Comparison of ENCODE assay signal across 22 mouse cellular contexts in genomic region chr7:122600856-122601255, GRCm38 (mm10).
A peak's percentile ranks its signal among the peaks of the same experiment; 100 is the strongest.
DNase-seq lines count a peak whose midpoint lies in the region; ATAC-seq and TF ChIP-seq lines count a peak whose summit lies in the region.
"Had no signal": no experiment of that assay in that cellular context is flagged by ENCODE, and none has a peak within 500 bp of the region (broad histone marks: within the 10 kb centered on the region; RNA-seq: fewer than 3 reads in every experiment).

No protein-coding gene starts in this region.

- no peaks in the 10 kb centered on the region for H3K27me3 ChIP-seq in forebrain, embryonic 14.5 days (replicated peaks; ENCODE audit: control insufficient read depth, insufficient read depth, low read length)
- H3K27me3 ChIP-seq in forebrain, embryonic 16.5 days (replicated peaks; ENCODE audit: control insufficient read depth, insufficient read depth, low read length), result no peaks in the 10 kb centered on the region
- H3K27me3 ChIP-seq in midbrain, embryonic 13.5 days, result no peaks in the 10 kb centered on the region
- no peaks in the 10 kb centered on the region for H3K27me3 ChIP-seq in midbrain, embryonic 11.5 days (ENCODE audit: control insufficient read depth, insufficient read depth, low read length)
- H3K27me3 ChIP-seq: heart, embryonic 12.5 days; kidney, embryonic 15.5 days; liver, embryonic 13.5 days; midbrain, embryonic 12.5 days; stomach, embryonic 15.5 days had no signal

- no peaks in the 10 kb centered on the region for H3K9me3 ChIP-seq in forebrain, embryonic 14.5 days (replicated peaks; ENCODE audit: control insufficient read depth, low read length)
- no peaks in the 10 kb centered on the region for H3K9me3 ChIP-seq in forebrain, embryonic 16.5 days (ENCODE audit: control insufficient read depth, low read length)
- no peaks in the 10 kb centered on the region for H3K9me3 ChIP-seq in midbrain, embryonic 13.5 days
- no peaks in the 10 kb centered on the region for H3K9me3 ChIP-seq in midbrain, embryonic 11.5 days (ENCODE audit: control insufficient read depth, low read length)
- H3K9me3 ChIP-seq: heart, embryonic 12.5 days; kidney, embryonic 15.5 days; liver, embryonic 13.5 days; midbrain, embryonic 12.5 days; stomach, embryonic 15.5 days had no signal

- no peak overlapping the region for H3K27ac ChIP-seq in forebrain, embryonic 14.5 days (ENCODE audit: low read depth, low read length)
- no peak overlapping the region for H3K27ac ChIP-seq in forebrain, embryonic 16.5 days (ENCODE audit: low read length)
- H3K27ac ChIP-seq in midbrain, embryonic 13.5 days, result 0 out of 2 replicates have a peak overlapping the region, but pooled peaks have one; percentile 11
- no peak overlapping the region for H3K27ac ChIP-seq in midbrain, embryonic 11.5 days (ENCODE audit: low read depth, low read length)
- H3K27ac ChIP-seq: kidney, embryonic 15.5 days; liver, embryonic 13.5 days; midbrain, embryonic 12.5 days; stomach, embryonic 15.5 days had no signal

- no peak for TF ChIP-seq CTCF in brain, embryonic 14.5 days (IDR thresholded peaks at IDR 0.05; ENCODE audit: borderline replicate concordance, extremely low read depth, insufficient read depth, insufficient read length)

- no peak overlapping the region for H3K9ac ChIP-seq in forebrain, embryonic 14.5 days (ENCODE audit: low read length)
- no peak overlapping the region for H3K9ac ChIP-seq in forebrain, embryonic 16.5 days (replicated peaks; ENCODE audit: low read depth, low read length)
- no peak overlapping the region for H3K9ac ChIP-seq in midbrain, embryonic 13.5 days (replicated peaks)
- H3K9ac ChIP-seq in midbrain, embryonic 11.5 days (ENCODE audit: low read length), result no peak overlapping the region
- H3K9ac ChIP-seq: heart, embryonic 12.5 days; kidney, embryonic 15.5 days; liver, embryonic 13.5 days; lung, embryonic 14.5 days; midbrain, embryonic 12.5 days; stomach, embryonic 15.5 days had no signal

- H3K4me3 ChIP-seq in forebrain, embryonic 14.5 days (ENCODE audit: low read depth, low read length), result no peak overlapping the region
- H3K4me3 ChIP-seq in forebrain, embryonic 16.5 days (replicated peaks; ENCODE audit: low read length), result no peak overlapping the region
- H3K4me3 ChIP-seq in midbrain, embryonic 13.5 days (replicated peaks), result no peak overlapping the region
- H3K4me3 ChIP-seq in midbrain, embryonic 11.5 days (ENCODE audit: low read depth, low read length), result no peak overlapping the region
- H3K4me3 ChIP-seq: heart, embryonic 12.5 days; kidney, embryonic 15.5 days; liver, embryonic 13.5 days; midbrain, embryonic 12.5 days; myocyte; stomach, embryonic 15.5 days had no signal

- no peaks in the 10 kb centered on the region for H3K4me1 ChIP-seq in forebrain, embryonic 14.5 days (ENCODE audit: control insufficient read depth, insufficient read depth, low read length)
- no peaks in the 10 kb centered on the region for H3K4me1 ChIP-seq in forebrain, embryonic 16.5 days (replicated peaks; ENCODE audit: control insufficient read depth, insufficient read depth, low read length)
- peaks cover 12% of the 10 kb centered on the region for H3K4me1 ChIP-seq in midbrain, embryonic 13.5 days (replicated peaks)
- no peaks in the 10 kb centered on the region for H3K4me1 ChIP-seq in midbrain, embryonic 11.5 days (ENCODE audit: control insufficient read depth, insufficient read depth, low read length)
- H3K4me1 ChIP-seq: liver, embryonic 13.5 days; midbrain, embryonic 12.5 days; stomach, embryonic 15.5 days had no signal

- H3K4me2 ChIP-seq in forebrain, embryonic 14.5 days (ENCODE audit: low read length), result no peak overlapping the region
- no peak overlapping the region for H3K4me2 ChIP-seq in forebrain, embryonic 16.5 days (ENCODE audit: low read length)
- no peak overlapping the region for H3K4me2 ChIP-seq in midbrain, embryonic 13.5 days (replicated peaks)
- no peak overlapping the region for H3K4me2 ChIP-seq in midbrain, embryonic 11.5 days
- H3K4me2 ChIP-seq: heart, embryonic 12.5 days; kidney, embryonic 15.5 days; liver, embryonic 13.5 days; lung, embryonic 14.5 days; midbrain, embryonic 12.5 days; stomach, embryonic 15.5 days had no signal

- H3K36me3 ChIP-seq in forebrain, embryonic 14.5 days (ENCODE audit: control insufficient read depth, insufficient read depth, low read length), result no peaks in the 10 kb centered on the region
- no peaks in the 10 kb centered on the region for H3K36me3 ChIP-seq in forebrain, embryonic 16.5 days (ENCODE audit: control insufficient read depth, insufficient read depth)
- no peaks in the 10 kb centered on the region for H3K36me3 ChIP-seq in midbrain, embryonic 13.5 days
- H3K36me3 ChIP-seq in midbrain, embryonic 11.5 days (ENCODE audit: control insufficient read depth, insufficient read depth, low read length), result no peaks in the 10 kb centered on the region
- H3K36me3 ChIP-seq: heart, embryonic 12.5 days; kidney, embryonic 15.5 days; liver, embryonic 13.5 days; midbrain, embryonic 12.5 days; stomach, embryonic 15.5 days had no signal

- DNase-seq in forebrain, embryonic 14.5 days (ENCODE audit: low spot score), result peak; percentile 15
- no peak for DNase-seq in midbrain, embryonic 11.5 days (ENCODE audit: low spot score, missing footprints)
- DNase-seq in brain, embryonic 14.5 days (ENCODE audit: low read depth), result peak; percentile 44
- DNase-seq in urinary bladder, postnatal 10 days (ENCODE audit: low spot score), result no peak
- DNase-seq in adrenal gland, adult (ENCODE audit: inconsistent age in 2 of 2, low spot score in 1 of 2), result no peak
- DNase-seq in embryo, embryonic 10.5 days (ENCODE audit: low spot score), result no peak
- DNase-seq: adrenal gland, postnatal 10 days; cerebellum, adult 11 months; cerebellum, postnatal 10 days; embryo, embryonic 11 days; kidney, postnatal 4 days; liver, embryonic 13.5 days; lung, embryonic 14.5 days; lung, postnatal 36 days; thymus, adult 2 months had no signal

- no peak for TF ChIP-seq POLR2A in brain, embryonic 14.5 days (IDR thresholded peaks at IDR 0.05; ENCODE audit: borderline replicate concordance, extremely low read depth, insufficient read depth, insufficient read length, poor library complexity, severe bottlenecking)

- no peak for ATAC-seq in forebrain, embryonic 14.5 days
- ATAC-seq in forebrain, embryonic 16.5 days, result no peak
- ATAC-seq in midbrain, embryonic 13.5 days, result peak; percentile 43; the same call in 1 of the 2 replicates
- no peak for ATAC-seq in midbrain, embryonic 11.5 days (ENCODE audit: low FRiP score)

- WGBS in forebrain, embryonic 14.5 days, result 57% methylated on average over 7 of the region's 7 CpGs
- 58% methylated on average over 7 of the region's 7 CpGs for WGBS in forebrain, embryonic 16.5 days
- 61% methylated on average over 7 of the region's 7 CpGs for WGBS in midbrain, embryonic 13.5 days
- WGBS in midbrain, embryonic 11.5 days, result 81% methylated on average over 7 of the region's 7 CpGs

Comparison
In these comparisons a context has a peak if more than half of its experiments do, and no peak if none do; other contexts are left out.
1. DNase-seq: peak in forebrain, embryonic 14.5 days (single experiment) and brain, embryonic 14.5 days (single experiment); none in midbrain, embryonic 11.5 days (single experiment), urinary bladder, postnatal 10 days (single experiment), adrenal gland, adult (0 of 2) and embryo, embryonic 10.5 days (single experiment).